Mouse (Mus musculus): ENCODE results near the gene Slit3. TPM values are rescaled to one million over a fixed set of nuclear protein-coding genes. Genes with fewer than 3 reads are reported as not detected.

The Slit3 gene
- not detected for polyA plus RNA-seq (2017; shearing (Covaris generic))

GRCm38 (mm10) chr11:35120894-35121610 lies at the start of gene Slit3:
Gene Slit3 (plus strand): TSS chr11:35121224.

